Mouse (Mus musculus): ENCODE results near the gene Cfap61. TPM values are rescaled to one million over a fixed set of nuclear protein-coding genes. Genes with fewer than 3 reads are reported as not detected.
"Not testable (repeated sequence)": the region's sequence is repeated elsewhere in the genome, so short reads cannot be mapped to it uniquely, and the experiment has no call there.

Gene Cfap61
- polyA plus RNA-seq, 1 experiment from 2014 or later: 2.0 TPM

GRCm38 (mm10) chr2:145903983-145904616 is 30.5 kb upstream of the Cfap61 start:
- Histone ChIP-seq H3K9me3 (replicated peaks) (no peaks in the 10 kb centered on the region), H3K4me2 (peak overlapping the region; percentile 75), H3K36me3 (ENCODE audit: poor library complexity, severe bottlenecking) (peaks cover 14% of the 10 kb centered on the region), H3K27ac (no peak overlapping the region), H3K9ac (peak overlapping the region; percentile 97), H3K4me3 (peak overlapping the region; percentile 98), H3K4me1 (peaks cover 21% of the 10 kb centered on the region), H3K27me3 (no peaks in the 10 kb centered on the region)
- WGBS: 32% methylated on average over 12 of the region's 12 CpGs
- ATAC-seq: no peak

GRCm38 (mm10) chr2:145905156-145905555 is 29.4 kb upstream of the Cfap61 start:
- 85% methylated on average over 6 of the region's 6 CpGs for WGBS
- H3K9ac ChIP-seq: no peak overlapping the region

DNA sequence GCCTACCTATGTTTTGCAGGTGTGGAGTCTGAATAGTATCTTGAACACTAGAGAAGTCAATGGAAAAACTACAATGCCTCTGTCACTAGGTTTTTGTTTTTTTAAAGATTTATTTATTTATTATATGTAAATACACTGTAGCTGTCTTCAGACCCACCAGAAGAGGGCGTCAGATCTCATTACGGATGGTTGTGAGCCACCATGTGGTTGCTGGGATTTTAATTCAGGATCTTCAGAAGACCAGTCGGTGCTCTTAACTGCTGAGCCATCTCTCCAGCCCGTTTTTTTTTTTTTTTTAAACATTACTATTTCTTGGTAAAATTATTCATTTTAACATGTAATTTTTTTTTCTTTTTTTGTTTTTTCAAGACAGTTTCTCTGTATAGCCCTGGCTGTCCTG is 28.7 kb upstream of the Cfap61 start:
- ATAC-seq; H3K9me3 ChIP-seq (replicated peaks); H3K27me3 ChIP-seq; H3K4me3 ChIP-seq; H3K27ac ChIP-seq; H3K9ac ChIP-seq; H3K4me2 ChIP-seq: not testable (repeated sequence)
- peaks cover 30% of the 10 kb centered on the region for H3K36me3 ChIP-seq (ENCODE audit: poor library complexity, severe bottlenecking)
- H3K4me1 ChIP-seq: peaks cover 21% of the 10 kb centered on the region
- WGBS: 52% methylated on average over 4 of the region's 4 CpGs

More at GRCm38 (mm10) chr2:145905156-145905555, 29.4 kb upstream of the Cfap61 start:
- peaks cover 21% of the 10 kb centered on the region for H3K4me1 ChIP-seq
- H3K4me2 ChIP-seq: peak overlapping the region; percentile 15; the same call in 1 of the 2 replicates
- H3K9me3 ChIP-seq (replicated peaks): no peaks in the 10 kb centered on the region
- no peak overlapping the region for H3K4me3 ChIP-seq
- H3K27ac ChIP-seq: no peak overlapping the region
- H3K27me3 ChIP-seq: no peaks in the 10 kb centered on the region
- no peak for ATAC-seq
- H3K36me3 ChIP-seq (ENCODE audit: poor library complexity, severe bottlenecking): peaks cover 23% of the 10 kb centered on the region

GRCm38 (mm10) chr2:145920941-145921650 is 13.5 kb upstream of the Cfap61 start:
- ATAC-seq: no peak
- Histone ChIP-seq H3K9ac (no peak overlapping the region), H3K27ac (no peak overlapping the region), H3K4me1 (no peaks in the 10 kb centered on the region), H3K9me3 (replicated peaks) (no peaks in the 10 kb centered on the region), H3K36me3 (ENCODE audit: poor library complexity, severe bottlenecking) (peaks cover 86% of the 10 kb centered on the region), H3K4me2 (no peak overlapping the region), H3K4me3 (no peak overlapping the region), H3K27me3 (no peaks in the 10 kb centered on the region)
- WGBS: 91% methylated on average over 8 of the region's 8 CpGs

- no peak overlapping the region for H3K4me2 ChIP-seq
- H3K9ac ChIP-seq: no peak overlapping the region
- no peak overlapping the region for H3K4me3 ChIP-seq
- 90% methylated on average over 8 of the region's 8 CpGs for WGBS
- ATAC-seq: no peak
- H3K36me3 ChIP-seq (ENCODE audit: poor library complexity, severe bottlenecking): peaks cover 9% of the 10 kb centered on the region
- H3K4me1 ChIP-seq: peaks cover 11% of the 10 kb centered on the region
- 0 out of 2 replicates have a peak, but pooled peaks cover 8% of the 10 kb centered on the region for H3K27me3 ChIP-seq
- H3K9me3 ChIP-seq (replicated peaks): no peaks in the 10 kb centered on the region
- no peak overlapping the region for H3K27ac ChIP-seq
Measured at GRCm38 (mm10) chr2:145936975-145937374, 2.4 kb downstream of the Cfap61 start.

DNA sequence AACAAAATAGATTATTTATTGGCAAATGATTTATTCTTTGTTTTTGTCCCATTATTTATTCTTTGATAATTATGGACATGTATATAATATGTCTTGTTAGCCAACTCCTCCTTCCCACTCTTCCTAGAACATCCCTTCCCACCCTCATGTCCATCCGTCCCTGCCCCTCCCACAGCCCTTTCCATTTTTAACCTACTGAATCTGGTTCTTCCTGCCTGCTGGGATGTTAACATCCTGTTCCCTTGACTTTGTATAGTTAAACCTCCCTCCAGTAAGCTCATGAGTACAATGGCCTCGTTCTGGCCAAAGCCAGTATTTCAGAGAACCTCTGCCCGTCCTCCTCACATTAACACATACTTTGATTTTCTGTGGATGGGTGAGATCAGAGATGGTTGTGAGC is 6.8 kb downstream of the Cfap61 start:
- Histone ChIP-seq H3K4me1 (peaks cover 16% of the 10 kb centered on the region), H3K4me3 (no peak overlapping the region), H3K9me3 (replicated peaks) (no peaks in the 10 kb centered on the region), H3K27ac (no peak overlapping the region), H3K36me3 (ENCODE audit: poor library complexity, severe bottlenecking) (no peaks in the 10 kb centered on the region), H3K27me3 (0 out of 2 replicates have a peak, but pooled peaks cover 8% of the 10 kb centered on the region), H3K4me2 (no peak overlapping the region), H3K9ac (no peak overlapping the region)
- 71% methylated on average over 3 of the region's 3 CpGs for WGBS
- ATAC-seq: no peak

GRCm38 (mm10) chr2:145944286-145944685 is 9.7 kb downstream of the Cfap61 start:
- ATAC-seq: no peak
- no peak overlapping the region for H3K9ac ChIP-seq

DNA sequence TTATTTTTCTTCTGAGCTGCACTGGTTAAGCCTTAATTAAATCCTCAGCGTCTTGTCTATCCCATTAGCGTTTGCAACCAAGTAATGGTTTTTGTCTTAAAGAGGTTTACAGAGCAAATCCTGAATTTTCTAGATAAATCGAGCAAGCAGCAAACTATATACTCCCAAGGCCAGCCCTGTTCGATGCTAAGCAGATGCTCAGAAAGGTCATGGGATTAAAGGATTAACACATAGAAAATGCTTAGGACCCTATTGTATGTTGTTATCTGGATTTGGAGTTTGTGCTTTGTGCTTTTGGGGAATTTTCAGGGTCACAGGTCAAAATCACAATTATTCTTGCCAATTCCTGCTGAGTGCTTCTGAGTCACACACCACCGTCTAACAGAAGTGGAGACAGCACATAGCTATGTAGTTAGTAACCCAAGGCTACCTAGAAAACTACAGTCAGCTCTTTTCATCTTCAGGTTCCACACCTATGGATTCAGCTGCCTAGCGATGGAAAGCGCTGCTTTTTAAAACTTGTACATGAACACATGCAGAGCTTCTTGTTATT is 13.9 kb downstream of the Cfap61 start:
- no peaks in the 10 kb centered on the region for H3K36me3 ChIP-seq (ENCODE audit: poor library complexity, severe bottlenecking)
- 51% methylated on average over 7 of the region's 7 CpGs for WGBS
- no peak overlapping the region for H3K27ac ChIP-seq
- H3K9me3 ChIP-seq (replicated peaks): no peaks in the 10 kb centered on the region
- no peak overlapping the region for H3K4me2 ChIP-seq
- no peak overlapping the region for H3K9ac ChIP-seq
- peaks cover 18% of the 10 kb centered on the region; the same call in 1 of the 2 replicates for H3K27me3 ChIP-seq
- no peak overlapping the region for H3K4me3 ChIP-seq
- H3K4me1 ChIP-seq: peaks cover 24% of the 10 kb centered on the region
- ATAC-seq: no peak

More at GRCm38 (mm10) chr2:145944286-145944685, 9.7 kb downstream of the Cfap61 start:
- 0 out of 2 replicates have a peak, but pooled peaks cover 8% of the 10 kb centered on the region for H3K27me3 ChIP-seq
- H3K27ac ChIP-seq: no peak overlapping the region
- no peaks in the 10 kb centered on the region for H3K36me3 ChIP-seq (ENCODE audit: poor library complexity, severe bottlenecking)
- H3K4me2 ChIP-seq: no peak overlapping the region
- 47% methylated on average over 3 of the region's 3 CpGs for WGBS
- peaks cover 17% of the 10 kb centered on the region for H3K4me1 ChIP-seq
- H3K9me3 ChIP-seq (replicated peaks): no peaks in the 10 kb centered on the region
- no peak overlapping the region for H3K4me3 ChIP-seq

GRCm38 (mm10) chr2:145949475-145950068 is 15.0 kb downstream of the Cfap61 start:
- no peaks in the 10 kb centered on the region for H3K36me3 ChIP-seq (ENCODE audit: poor library complexity, severe bottlenecking)
- H3K27ac ChIP-seq: no peak overlapping the region
- ATAC-seq: no peak
- 24% methylated on average over 11 of the region's 11 CpGs for WGBS
- no peaks in the 10 kb centered on the region for H3K9me3 ChIP-seq (replicated peaks)
- peaks cover 15% of the 10 kb centered on the region for H3K4me1 ChIP-seq
- H3K4me2 ChIP-seq: no peak overlapping the region
- H3K4me3 ChIP-seq: no peak overlapping the region
- peaks cover 21% of the 10 kb centered on the region; the same call in 1 of the 2 replicates for H3K27me3 ChIP-seq
- no peak overlapping the region for H3K9ac ChIP-seq

- ATAC-seq: no peak
- no peaks in the 10 kb centered on the region for H3K36me3 ChIP-seq (ENCODE audit: poor library complexity, severe bottlenecking)
- H3K9ac ChIP-seq: no peak overlapping the region
- no peak overlapping the region for H3K4me2 ChIP-seq
- H3K4me3 ChIP-seq: no peak overlapping the region
- H3K27me3 ChIP-seq: peaks cover 21% of the 10 kb centered on the region; the same call in 1 of the 2 replicates
- H3K9me3 ChIP-seq (replicated peaks): no peaks in the 10 kb centered on the region
- H3K4me1 ChIP-seq: peaks cover 12% of the 10 kb centered on the region
- H3K27ac ChIP-seq: no peak overlapping the region
- WGBS: 37% methylated on average over 10 of the region's 10 CpGs
Measured at GRCm38 (mm10) chr2:145950239-145950638, 15.7 kb downstream of the Cfap61 start.

GRCm38 (mm10) chr2:145952726-145953125 is 18.1 kb downstream of the Cfap61 start:
- H3K36me3 ChIP-seq (ENCODE audit: poor library complexity, severe bottlenecking): no peaks in the 10 kb centered on the region
- H3K9ac ChIP-seq: no peak overlapping the region
- H3K4me2 ChIP-seq: no peak overlapping the region
- WGBS: 90% methylated on average over 5 of the region's 5 CpGs
- peaks cover 21% of the 10 kb centered on the region; the same call in 1 of the 2 replicates for H3K27me3 ChIP-seq
- no peaks in the 10 kb centered on the region for H3K9me3 ChIP-seq (replicated peaks)
- no peak for ATAC-seq
- no peak overlapping the region for H3K4me3 ChIP-seq
- peaks cover 21% of the 10 kb centered on the region for H3K4me1 ChIP-seq
- H3K27ac ChIP-seq: no peak overlapping the region

GRCm38 (mm10) chr2:145955844-145956243 is 21.3 kb downstream of the Cfap61 start:
- H3K4me1 ChIP-seq: peaks cover 21% of the 10 kb centered on the region
- WGBS: 14% methylated on average over 10 of the region's 10 CpGs
- no peak overlapping the region for H3K27ac ChIP-seq
- H3K36me3 ChIP-seq (ENCODE audit: poor library complexity, severe bottlenecking): no peaks in the 10 kb centered on the region
- H3K9me3 ChIP-seq (replicated peaks): no peaks in the 10 kb centered on the region
- peaks cover 21% of the 10 kb centered on the region; the same call in 1 of the 2 replicates for H3K27me3 ChIP-seq
- peak; percentile 36; the same call in 1 of the 2 replicates for ATAC-seq
- H3K4me3 ChIP-seq: no peak overlapping the region
- no peak overlapping the region for H3K9ac ChIP-seq
- peak overlapping the region; percentile 31 for H3K4me2 ChIP-seq

Data from forebrain, embryonic 13.5 days (tissue).